Mouse (Mus musculus) layer of hippocampus, postnatal 25 days (tissue): ENCODE data around the gene Myo19. TPM values are rescaled to one million over a fixed set of nuclear protein-coding genes. Genes with fewer than 3 reads are reported as not detected.

Experiments used
- DNase-seq, 2 experiments: peaks; one replicate each; pipeline ENCODE4 v3.0.0; 2022; ENCODE audit warnings: mixed read lengths in 2 of 2, low spot score in 1 of 2; ENCODE audit errors: extremely low spot score in 1 of 2
- microRNA-seq, 2 experiments: library from miRNA; unstranded; fragments of <30 nt; microRNA quantifications; one replicate each; pipeline ENCODE4 v1.2.0; 2021
- total RNA-seq, 2 experiments: library from RNA; stranded (reverse); gene quantifications; 2 replicates each; pipeline ENCODE4 v1.2.3; 2021

Myo19 gene
- total RNA-seq, 2 experiments from 2014 or later, result 6.8 to 10.1 TPM

- no peak for DNase-seq
These were observed 64.0 kb downstream of the Myo19 start for GRCm38 (mm10) chr11:84943948-84944347.

GRCm38 (mm10) chr11:84944639-84945435 lies 64.9 kb downstream of the Myo19 start:
- no peak for DNase-seq

GRCm38 (mm10) chr11:84945841-84946240 lies 65.9 kb downstream of the Myo19 start:
- no peak for DNase-seq

GRCm38 (mm10) chr11:84947206-84947605 lies 67.3 kb downstream of the Myo19 start:
- no peak for DNase-seq

GRCm38 (mm10) chr11:84948114-84948513 lies 68.2 kb downstream of the Myo19 start:
- no peak for DNase-seq

- DNase-seq, result no peak
These were observed 68.6 kb downstream of the Myo19 start for GRCm38 (mm10) chr11:84948526-84948925.

- DNase-seq, result no peak
These were observed 72.7 kb downstream of the Myo19 start for GRCm38 (mm10) chr11:84952611-84953010.

- no peak for DNase-seq
These were observed 76.5 kb downstream of the Myo19 start for GRCm38 (mm10) chr11:84956400-84956799.

- DNase-seq, result no peak
These were observed 77.2 kb downstream of the Myo19 start for GRCm38 (mm10) chr11:84957171-84957570.

GRCm38 (mm10) chr11:84957591-84958270 lies 77.8 kb downstream of the Myo19 start, which contains the start of gene Car4:
Gene Car4, plus strand, starts transcription at chr11:84957786.
- no peak for DNase-seq

GRCm38 (mm10) chr11:84958271-84958630 lies 78.3 kb downstream of the Myo19 start:
- DNase-seq, result no peak

- DNase-seq, result no peak
These were observed 79.2 kb downstream of the Myo19 start for GRCm38 (mm10) chr11:84959181-84959580.

GRCm38 (mm10) chr11:84959701-84960181 lies 79.8 kb downstream of the Myo19 start:
- no peak for DNase-seq

- DNase-seq, result no peak
These were observed 80.3 kb downstream of the Myo19 start for GRCm38 (mm10) chr11:84960291-84960690.

GRCm38 (mm10) chr11:84960780-84961179 lies 80.8 kb downstream of the Myo19 start:
- no peak for DNase-seq

Small RNA genes within 50 kb of the gene (microRNA-seq; reads per million reads assigned to microRNA genes)
- 0 reads per million in 2 experiments for gene Gm23564

Other genes starting within 250 kb of the Myo19 start
- gene Mrm1, start 60.6 kb upstream of the Myo19 start, total RNA-seq, result 10 to 100 TPM; 11.4 to 12.2 TPM
- 1 to 10 TPM; 4.6 to 6.6 TPM for gene Dhrs11, start 51.2 kb upstream of the Myo19 start, total RNA-seq
- 10 to 100 TPM; 76.5 to 90.6 TPM for gene Ggnbp2, start 9.3 kb upstream of the Myo19 start, total RNA-seq
- gene Pigw, start 137 bp downstream of the Myo19 start, total RNA-seq, result 1 to 10 TPM; 7.1 to 8.5 TPM
- 10 to 100 TPM; 28.1 to 31.0 TPM for gene Znhit3, start 36.2 kb downstream of the Myo19 start, total RNA-seq
- gene Car4, start 77.6 kb downstream of the Myo19 start, total RNA-seq, result 10 to 100 TPM; 72.7 to 76.4 TPM